Mouse (Mus musculus) megakaryocyte, embryonic 14.5 days (primary cell): ENCODE measurements around the gene Lrrc8c.

ENCODE experiments used
- FLI1 ChIP-seq: IDR thresholded peaks from 2 replicates; pipeline ENCODE4 v1.6.1; 2012; ENCODE audit warnings: low read length, inconsistent platforms, mixed read lengths
- GATA1 ChIP-seq: IDR thresholded peaks from 3 replicates; pipeline ENCODE4 v1.6.1; 2012; ENCODE audit warnings: mixed read lengths, low read length, inconsistent platforms, borderline replicate concordance

- TF ChIP-seq GATA1 (no peak), FLI1 (no peak)
These were observed 37.1 kb downstream of the Lrrc8c start for GRCm38 (mm10) chr5:105556291-105556690.
